Comparison of ENCODE assay signal across 9 mouse cellular contexts in the genomic region with DNA sequence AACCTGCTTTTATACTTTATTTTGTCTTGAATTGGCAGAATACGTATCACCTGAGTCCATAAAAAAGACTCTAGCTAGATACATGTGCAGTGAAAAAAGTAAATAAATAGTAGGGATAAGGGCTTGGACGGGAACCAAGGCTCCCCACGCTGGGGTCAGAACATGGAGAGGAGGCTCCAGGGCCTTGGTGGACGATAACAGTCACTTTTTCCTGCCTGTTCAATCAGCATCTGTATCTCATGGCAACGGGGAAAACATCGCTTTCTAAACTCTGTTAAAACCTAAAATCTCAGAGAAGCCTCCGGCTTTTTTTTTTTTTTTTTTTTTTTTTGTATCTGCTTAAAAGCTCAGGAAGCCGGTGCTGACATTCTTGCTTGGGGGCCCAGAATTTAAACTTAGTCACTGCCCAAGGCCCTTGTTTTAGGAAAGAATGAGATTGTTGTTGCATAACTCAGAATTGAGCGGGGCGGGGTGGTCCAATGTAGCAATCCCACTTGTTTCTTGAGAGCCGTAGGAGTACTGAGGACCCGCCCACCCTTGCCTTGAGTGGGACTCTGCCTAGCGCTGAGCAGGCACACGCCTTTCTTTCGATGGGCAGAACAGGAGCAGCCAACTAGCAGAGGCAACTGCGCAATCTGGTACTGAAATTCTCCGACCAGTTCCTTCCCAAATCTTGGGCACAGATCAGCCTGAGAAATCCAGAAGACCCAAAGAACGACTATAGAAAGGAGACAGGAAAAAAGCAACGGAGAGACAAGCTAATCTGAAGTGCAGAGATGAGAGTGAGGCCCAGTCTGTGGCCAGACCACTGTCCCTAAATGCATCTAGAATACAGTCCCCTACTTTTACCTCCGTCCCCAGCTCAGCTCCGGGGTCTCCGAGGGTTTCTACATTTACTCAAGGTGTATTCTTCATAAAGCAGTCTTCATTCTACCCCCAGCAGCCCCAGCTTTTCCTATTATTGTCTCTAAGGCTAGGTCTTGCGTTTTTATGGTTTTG. TPM values are rescaled to one million over a fixed set of nuclear protein-coding genes. Genes with fewer than 3 reads are reported as not detected.
A peak's percentile ranks its signal among the peaks of the same experiment; 100 is the strongest.
DNase-seq lines count a peak whose midpoint lies in the region; ATAC-seq and TF ChIP-seq lines count a peak whose summit lies in the region.
"Had no signal": no experiment of that assay in that cellular context is flagged by ENCODE, and none has a peak within 500 bp of the region (broad histone marks: within the 10 kb centered on the region; RNA-seq: fewer than 3 reads in every experiment).

No protein-coding gene starts in this region.

- H3K4me3 ChIP-seq in midbrain, postnatal 0 days (ENCODE audit: low read depth, low read length), result no peak overlapping the region

- H3K27me3 ChIP-seq in midbrain, postnatal 0 days (ENCODE audit: insufficient read depth, low read length), result peaks cover 26% of the 10 kb centered on the region

- no peaks in the 10 kb centered on the region for H3K36me3 ChIP-seq in midbrain, postnatal 0 days (ENCODE audit: insufficient read depth, low read length)
- H3K36me3 ChIP-seq: embryonic facial prominence, embryonic 12.5 days had no signal

- no peak overlapping the region for H3K9ac ChIP-seq in midbrain, postnatal 0 days (replicated peaks; ENCODE audit: low read length, poor library complexity, severe bottlenecking)
- H3K9ac ChIP-seq: embryonic facial prominence, embryonic 12.5 days had no signal

- DNase-seq in heart, adult 9 months (ENCODE audit: low spot score in 2 of 2), result peak; percentile 73 to 76
- no peak for DNase-seq in heart, adult 8-10 months (ENCODE audit: low spot score)
- DNase-seq in urinary bladder, postnatal 25 days (ENCODE audit: low spot score), result peak; percentile 35
- no peak for DNase-seq in urinary bladder, adult 2 months (ENCODE audit: low spot score)
- peak; percentile 48 for DNase-seq in heart, postnatal 4 days
- DNase-seq in testis, postnatal 14 days (ENCODE audit: low spot score), result peak; percentile 69
- DNase-seq in adrenal gland, postnatal 4 days (ENCODE audit: low spot score in 2 of 2), result no peak
- DNase-seq in midbrain, postnatal 0 days (ENCODE audit: low spot score), result no peak

- no peak overlapping the region for H3K4me2 ChIP-seq in midbrain, postnatal 0 days (ENCODE audit: low read depth, low read length, poor library complexity, severe bottlenecking)

- no peaks in the 10 kb centered on the region for H3K9me3 ChIP-seq in midbrain, postnatal 0 days (ENCODE audit: low read length)
- H3K9me3 ChIP-seq: embryonic facial prominence, embryonic 12.5 days had no signal

- H3K27ac ChIP-seq in midbrain, postnatal 0 days (ENCODE audit: low read depth, low read length), result no peak overlapping the region
- H3K27ac ChIP-seq: embryonic facial prominence, embryonic 12.5 days had no signal

- 51% methylated on average over 23 of the region's 23 CpGs for WGBS in midbrain, postnatal 0 days

- TF ChIP-seq CTCF in midbrain, postnatal 0 days (IDR thresholded peaks at IDR 0.05), result no peak

- no peak for ATAC-seq in midbrain, postnatal 0 days (ENCODE audit: low FRiP score)

- no peaks in the 10 kb centered on the region for H3K4me1 ChIP-seq in midbrain, postnatal 0 days (ENCODE audit: insufficient read depth, low read length)

RNA-seq across cellular contexts. Expression of a gene that starts 0.9 kb away (rescaled TPM):
- 10 to 100 TPM; 20.6 to 52.4 (median 26.0) TPM for total RNA-seq in heart, adult 8-10 months (2022)
- 260 TPM in 2 replicates for polyA plus RNA-seq in urinary bladder, adult 2 months (2012; rRNA removed)
- total RNA-seq in heart, postnatal 4 days (2021), result 10 to 100 TPM; 10.0 to 12.5 TPM
- 10 to 100 TPM; 33.9 to 34.4 TPM for total RNA-seq in adrenal gland, postnatal 4 days (2021)
- 11.9 and 13.6 TPM in 2 replicates for total RNA-seq in midbrain, postnatal 0 days (2014; rRNA removed)
- 9.9 and 12.7 TPM in 2 replicates for polyA plus RNA-seq in midbrain, postnatal 0 days (2015; fragmentation: Nextera tagmentation; extraction: Ambion mirVana)

RNA-seq across cellular contexts. Expression of a gene that starts 7.1 kb away (rescaled TPM):
- under 1 TPM in 3 of 4 experiments, not detected in 1; 0.11 to 0.13 (median 0.12) TPM for total RNA-seq in heart, adult 8-10 months (2022)
- polyA plus RNA-seq in urinary bladder, adult 2 months (2012; rRNA removed), result 0.59 and 0.89 TPM in 2 replicates
- under 1 TPM; 0.11 to 0.17 TPM for total RNA-seq in heart, postnatal 4 days (2021)
- total RNA-seq in adrenal gland, postnatal 4 days (2021), result 1 to 10 TPM in 1 of 2 experiments, under 1 TPM in 1; 0.78 to 3.8 TPM
- total RNA-seq in midbrain, postnatal 0 days (2014; rRNA removed), result 0.61 TPM in 1 of 2 replicates, not detected in the other
- polyA plus RNA-seq in midbrain, postnatal 0 days (2015; fragmentation: Nextera tagmentation; extraction: Ambion mirVana), result 0.06 and 0.12 TPM in 2 replicates

RNA-seq across cellular contexts. Expression of a gene that starts 7.2 kb away (rescaled TPM):
- total RNA-seq in heart, adult 8-10 months (2022), result 10 to 100 TPM; 13.2 to 16.8 (median 15.6) TPM
- 43.7 and 50.0 TPM in 2 replicates for polyA plus RNA-seq in urinary bladder, adult 2 months (2012; rRNA removed)
- 10 to 100 TPM; 19.9 to 22.6 TPM for total RNA-seq in heart, postnatal 4 days (2021)
- total RNA-seq in adrenal gland, postnatal 4 days (2021), result 10 to 100 TPM; 32.5 to 35.9 TPM
- 120 and 134 TPM in 2 replicates for total RNA-seq in midbrain, postnatal 0 days (2014; rRNA removed)
- polyA plus RNA-seq in midbrain, postnatal 0 days (2015; fragmentation: Nextera tagmentation; extraction: Ambion mirVana), result 118 and 120 TPM in 2 replicates

RNA-seq across cellular contexts. Expression of a gene that starts 43.0 kb away (rescaled TPM):
- 100 to 1,000 TPM; 123 to 146 (median 133) TPM for total RNA-seq in heart, adult 8-10 months (2022)
- polyA plus RNA-seq in urinary bladder, adult 2 months (2012; rRNA removed), result 69.2 and 107 TPM in 2 replicates
- 10 to 100 TPM; 65.8 to 70.3 TPM for total RNA-seq in heart, postnatal 4 days (2021)
- total RNA-seq in adrenal gland, postnatal 4 days (2021), result 10 to 100 TPM; 60.9 to 63.6 TPM
- total RNA-seq in midbrain, postnatal 0 days (2014; rRNA removed), result 18.1 and 20.4 TPM in 2 replicates
- 5.1 and 6.3 TPM in 2 replicates for polyA plus RNA-seq in midbrain, postnatal 0 days (2015; fragmentation: Nextera tagmentation; extraction: Ambion mirVana)

RNA-seq across cellular contexts. Expression of a gene that starts 59.8 kb away (rescaled TPM):
- total RNA-seq in heart, adult 8-10 months (2022), result 10 to 100 TPM; 31.5 to 40.0 (median 35.5) TPM
- 62.9 and 67.8 TPM in 2 replicates for polyA plus RNA-seq in urinary bladder, adult 2 months (2012; rRNA removed)
- 10 to 100 TPM; 45.3 to 49.4 TPM for total RNA-seq in heart, postnatal 4 days (2021)
- 100 to 1,000 TPM; 131 to 134 TPM for total RNA-seq in adrenal gland, postnatal 4 days (2021)
- total RNA-seq in midbrain, postnatal 0 days (2014; rRNA removed), result 42.9 and 57.7 TPM in 2 replicates
- polyA plus RNA-seq in midbrain, postnatal 0 days (2015; fragmentation: Nextera tagmentation; extraction: Ambion mirVana), result 25.1 and 27.6 TPM in 2 replicates

Comparison
In these comparisons a context has a peak if more than half of its experiments do, and no peak if none do; other contexts are left out.
1. DNase-seq: peak in heart, adult 9 months (2 of 2), urinary bladder, postnatal 25 days (single experiment), heart, postnatal 4 days (single experiment) and testis, postnatal 14 days (single experiment); none in heart, adult 8-10 months (single experiment), urinary bladder, adult 2 months (single experiment), adrenal gland, postnatal 4 days (0 of 2) and midbrain, postnatal 0 days (single experiment).